In the genomic region with DNA sequence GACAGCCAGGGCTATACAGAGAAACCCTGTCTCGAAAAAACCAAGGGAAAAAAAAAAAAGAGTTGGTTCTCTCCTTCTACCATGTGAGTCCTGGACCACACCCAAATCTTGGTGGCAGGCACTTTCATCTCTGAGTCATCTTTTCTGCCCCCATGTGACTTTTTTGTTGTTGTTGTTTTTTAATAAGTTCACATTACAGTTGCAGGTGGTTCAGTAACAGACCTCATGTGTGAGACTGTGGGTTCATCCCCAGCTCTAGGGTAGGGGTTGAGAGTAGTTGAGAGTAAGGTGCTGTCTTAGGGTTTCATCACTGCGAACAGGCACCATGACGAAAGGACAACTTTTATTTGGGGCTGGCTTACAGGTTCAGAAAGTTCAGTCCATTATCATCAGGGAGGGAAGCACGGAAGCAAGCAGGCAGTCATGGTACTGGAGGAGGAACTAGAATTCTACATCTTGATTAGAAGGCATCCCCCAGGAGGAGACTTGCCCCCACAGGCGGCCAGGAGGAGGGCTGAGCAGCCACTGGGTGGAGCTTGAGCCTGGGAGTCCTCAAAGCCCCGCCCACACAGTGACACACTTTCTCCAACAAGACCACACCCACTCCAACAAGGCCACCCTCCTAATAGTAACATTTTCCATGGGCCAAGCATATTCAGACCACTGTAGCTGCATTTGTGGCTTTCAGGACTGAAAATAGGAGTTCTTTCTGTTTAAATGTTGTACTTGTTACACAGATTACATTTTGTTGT, we compare ENCODE assay signal across 8 mouse cellular contexts. TPM values are rescaled to one million over a fixed set of nuclear protein-coding genes. Genes with fewer than 3 reads are reported as not detected.
DNase-seq lines count a peak whose midpoint lies in the region; ATAC-seq lines count a peak whose summit lies in the region.

No protein-coding gene starts in this region.

- 47% methylated on average over 6 of the region's 6 CpGs for WGBS in heart, embryonic 10.5 days
- 30% methylated on average over 6 of the region's 6 CpGs for WGBS in liver, embryonic 13.5 days (ENCODE audit: insufficient replicate concordance)
- WGBS in kidney, embryonic 16.5 days = 59% methylated on average over 6 of the region's 6 CpGs

- peak; percentile 91 for DNase-seq in heart, embryonic 10.5 days (ENCODE audit: low spot score)
- no peak for DNase-seq in heart, postnatal 36 days
- DNase-seq in R1 (ENCODE audit: low read depth, low spot score) = peak; percentile 88
- peak; percentile 90 for DNase-seq in liver, embryonic 13.5 days
- DNase-seq in splenic B cell, adult 2 months (ENCODE audit: low read depth, low spot score) = peak; percentile 68
- DNase-seq in cerebellum, postnatal 36 days = no peak
- DNase-seq in layer of hippocampus, postnatal 36 days = no peak

- no peaks in the 10 kb centered on the region for H3K9me3 ChIP-seq in heart, embryonic 10.5 days
- H3K9me3 ChIP-seq in liver, embryonic 13.5 days (replicated peaks) = peaks cover 4% of the 10 kb centered on the region; the same call in 1 of the 2 replicates
- H3K9me3 ChIP-seq in kidney, embryonic 16.5 days (ENCODE audit: low read length) = peaks cover 6% of the 10 kb centered on the region; the same call in 1 of the 2 replicates

- intact Hi-C loops in heart, postnatal 36 days (cut with DNase I) = no loop called here

- peak; percentile 89 for ATAC-seq in liver, embryonic 13.5 days (ENCODE audit: low read depth)
- ATAC-seq in kidney, embryonic 16.5 days (ENCODE audit: low FRiP score, low TSS enrichment) = no peak

- H3K27ac ChIP-seq in heart, embryonic 10.5 days = no peak overlapping the region
- peak overlapping the region; percentile 63 for H3K27ac ChIP-seq in liver, embryonic 13.5 days
- no peak overlapping the region for H3K27ac ChIP-seq in kidney, embryonic 16.5 days (ENCODE audit: low read length)

- peaks cover 20% of the 10 kb centered on the region; the same call in 1 of the 2 replicates for H3K4me1 ChIP-seq in heart, embryonic 10.5 days
- H3K4me1 ChIP-seq in liver, embryonic 13.5 days (replicated peaks) = peaks cover 17% of the 10 kb centered on the region
- no peaks in the 10 kb centered on the region for H3K4me1 ChIP-seq in kidney, embryonic 16.5 days (ENCODE audit: insufficient read depth, low read length)

- peak overlapping the region; percentile 30; the same call in 1 of the 2 replicates for H3K9ac ChIP-seq in liver, embryonic 13.5 days
- no peak overlapping the region for H3K9ac ChIP-seq in kidney, embryonic 16.5 days (replicated peaks; ENCODE audit: low read length)

- H3K27me3 ChIP-seq in heart, embryonic 10.5 days (ENCODE audit: insufficient read depth, poor library complexity, severe bottlenecking) = no peaks in the 10 kb centered on the region
- no peaks in the 10 kb centered on the region for H3K27me3 ChIP-seq in liver, embryonic 13.5 days
- no peaks in the 10 kb centered on the region for H3K27me3 ChIP-seq in splenic B cell, adult 2 months (ENCODE audit: control insufficient read depth, insufficient read depth, low read length, poor library complexity, severe bottlenecking)
- H3K27me3 ChIP-seq in kidney, embryonic 16.5 days (ENCODE audit: insufficient read depth, low read length) = no peaks in the 10 kb centered on the region

- no peak overlapping the region for H3K4me3 ChIP-seq in heart, embryonic 10.5 days
- H3K4me3 ChIP-seq in liver, embryonic 13.5 days (replicated peaks) = peak overlapping the region; percentile 34
- H3K4me3 ChIP-seq in kidney, embryonic 16.5 days (ENCODE audit: low read length) = no peak overlapping the region

- peak overlapping the region; percentile 57 for H3K4me2 ChIP-seq in liver, embryonic 13.5 days
- no peak overlapping the region for H3K4me2 ChIP-seq in kidney, embryonic 16.5 days (replicated peaks; ENCODE audit: low read depth, low read length)

- no peaks in the 10 kb centered on the region for H3K36me3 ChIP-seq in heart, embryonic 10.5 days
- H3K36me3 ChIP-seq in liver, embryonic 13.5 days = no peaks in the 10 kb centered on the region
- H3K36me3 ChIP-seq in splenic B cell, adult 2 months (ENCODE audit: control insufficient read depth, insufficient read depth, low read length, poor library complexity, severe bottlenecking) = no peaks in the 10 kb centered on the region
- H3K36me3 ChIP-seq in kidney, embryonic 16.5 days (ENCODE audit: insufficient read depth, low read length) = no peaks in the 10 kb centered on the region

RNA-seq across cellular contexts. Expression of gene Amd1, which starts 8.1 kb away (rescaled TPM):
- polyA plus RNA-seq in heart, embryonic 10.5 days (2016; fragmentation: Nextera tagmentation; extraction: Ambion mirVana) = 55.2 and 59.1 TPM in 2 replicates
- total RNA-seq in heart, postnatal 36 days (2021) = 10 to 100 TPM; 67.0 to 88.5 TPM
- polyA plus RNA-seq in liver, embryonic 13.5 days (2015; fragmentation: Nextera tagmentation; extraction: Ambion mirVana) = 58.0 and 79.3 TPM in 2 replicates
- polyA plus RNA-seq in kidney, embryonic 16.5 days (2015; fragmentation: Nextera tagmentation; extraction: Ambion mirVana) = 53.1 and 57.7 TPM in 2 replicates
- total RNA-seq in layer of hippocampus, postnatal 36 days (2021) = 10 to 100 TPM; 90.1 to 92.0 TPM

RNA-seq across cellular contexts. Expression of gene Cdk19, which starts 29.3 kb away (rescaled TPM):
- polyA plus RNA-seq in heart, embryonic 10.5 days (2016; fragmentation: Nextera tagmentation; extraction: Ambion mirVana) = 5.2 and 6.1 TPM in 2 replicates
- total RNA-seq in heart, postnatal 36 days (2021) = 10 to 100 TPM; 14.5 to 16.1 TPM
- polyA plus RNA-seq in liver, embryonic 13.5 days (2015; fragmentation: Nextera tagmentation; extraction: Ambion mirVana) = 2.6 and 3.0 TPM in 2 replicates
- polyA plus RNA-seq in kidney, embryonic 16.5 days (2015; fragmentation: Nextera tagmentation; extraction: Ambion mirVana) = 9.5 and 10.1 TPM in 2 replicates
- 10 to 100 TPM; 30.5 to 31.7 TPM for total RNA-seq in layer of hippocampus, postnatal 36 days (2021)

RNA-seq across cellular contexts. Expression of gene Gtf3c6, which starts 52.2 kb away (rescaled TPM):
- polyA plus RNA-seq in heart, embryonic 10.5 days (2016; fragmentation: Nextera tagmentation; extraction: Ambion mirVana) = 100 and 126 TPM in 2 replicates
- total RNA-seq in heart, postnatal 36 days (2021) = 10 to 100 TPM; 21.6 to 25.5 TPM
- polyA plus RNA-seq in liver, embryonic 13.5 days (2015; fragmentation: Nextera tagmentation; extraction: Ambion mirVana) = 48.5 and 53.9 TPM in 2 replicates
- 103 and 106 TPM in 2 replicates for polyA plus RNA-seq in kidney, embryonic 16.5 days (2015; fragmentation: Nextera tagmentation; extraction: Ambion mirVana)
- 10 to 100 TPM; 23.7 to 29.4 TPM for total RNA-seq in layer of hippocampus, postnatal 36 days (2021)

Comparison
In these comparisons a context has a peak if more than half of its experiments do, and no peak if none do; other contexts are left out.
1. DNase-seq: peak in heart, embryonic 10.5 days (single experiment), R1 (single experiment), liver, embryonic 13.5 days (single experiment) and splenic B cell, adult 2 months (single experiment); none in heart, postnatal 36 days (0 of 2), cerebellum, postnatal 36 days (0 of 2) and layer of hippocampus, postnatal 36 days (0 of 2).